Mouse (Mus musculus): ENCODE measurements at regions not wholly inside any gene's neighbourhood (a gene's known extent, or its start where the extent isn't known, plus 50 kb on each side); places are given as distances from the start of the nearest gene placed in this dataset.

DNA sequence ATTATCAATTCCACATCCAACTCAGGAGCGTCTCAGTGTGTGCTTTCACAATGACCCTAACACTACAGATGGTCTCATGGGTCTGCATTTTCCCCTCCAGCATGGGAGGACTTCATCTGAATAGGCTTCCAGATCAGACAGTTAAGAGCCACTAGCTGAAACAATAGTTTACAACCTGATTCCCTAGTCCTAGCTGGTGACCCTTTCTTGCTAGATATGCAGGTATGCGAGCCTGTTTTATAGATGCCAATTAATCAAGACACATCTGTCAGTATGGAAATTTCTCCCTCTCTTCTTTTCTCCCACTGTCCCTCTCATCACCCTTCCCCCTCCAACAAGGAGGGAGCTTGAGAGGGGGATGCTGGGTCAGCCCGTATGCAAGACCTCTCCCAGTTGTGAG, 71.2 kb upstream of the Zic3 start:
- DNase-seq (ENCODE audit: low read depth, low spot score): no peak
- Histone ChIP-seq H3K79me2 (ENCODE audit: control insufficient read depth, insufficient read depth, low read length, poor library complexity) (no peaks in the 10 kb centered on the region), H3K27ac (ENCODE audit: control insufficient read depth, low read depth, low read length) (no peak overlapping the region), H3K27me3 (ENCODE audit: control insufficient read depth in 1 of 2, insufficient read depth in 2 of 2, low read length in 2 of 2) (no peaks in the 10 kb centered on the region), H3K9me3 (replicated peaks; ENCODE audit: insufficient read depth, low read length) (no peaks in the 10 kb centered on the region), H3K9ac (ENCODE audit: control insufficient read depth, low read depth, low read length, poor library complexity, severe bottlenecking) (no peak overlapping the region), H3K4me3 (ENCODE audit: control insufficient read depth in 1 of 2, insufficient read depth in 1 of 2, low read depth in 2 of 2, low read length in 2 of 2) (no peak overlapping the region), H3K36me3 (ENCODE audit: control insufficient read depth in 1 of 2, insufficient read depth in 2 of 2, low read length in 2 of 2) (no peaks in the 10 kb centered on the region), H3K4me1 (ENCODE audit: control insufficient read depth in 1 of 2, insufficient read depth in 2 of 2, low read length in 2 of 2) (no peaks in the 10 kb centered on the region)
- TF ChIP-seq MEF2A (IDR thresholded peaks at IDR 0.05; ENCODE audit: extremely low read depth, insufficient replicate concordance, low read depth, low read length, poor library complexity, severe bottlenecking) (no peak), USF1 (IDR thresholded peaks at IDR 0.05; ENCODE audit: low read depth, low read length) (no peak), CTCF (IDR thresholded peaks at IDR 0.05 in 2 of 3, conservative IDR thresholded peaks at IDR 0.05 in 1 of 3; ENCODE audit: control insufficient read depth in 1 of 3, insufficient read depth in 1 of 3, low read depth in 2 of 3, low read length in 3 of 3, poor library complexity in 1 of 3, severe bottlenecking in 1 of 3) (no peak), EP300 (IDR thresholded peaks at IDR 0.05; ENCODE audit: low read depth in 1 of 2, low read length in 2 of 2) (no peak), RCOR1 (IDR thresholded peaks at IDR 0.05; ENCODE audit: low read depth, low read length) (no peak), NRF1 (IDR thresholded peaks at IDR 0.05; ENCODE audit: insufficient read depth, low read depth, low read length, poor library complexity, severe bottlenecking) (no peak), SIN3A (IDR thresholded peaks at IDR 0.05; ENCODE audit: low read length) (no peak), POLR2AphosphoS5 (IDR thresholded peaks at IDR 0.05; ENCODE audit: borderline replicate concordance, low read depth, low read length) (no peak), E2F4 (IDR thresholded peaks at IDR 0.05; ENCODE audit: borderline replicate concordance, low read depth, low read length) (no peak), ELF1 (IDR thresholded peaks at IDR 0.05; ENCODE audit: low read depth, low read length) (no peak), MAX (IDR thresholded peaks at IDR 0.05; ENCODE audit: low read length) (no peak), JUND (IDR thresholded peaks at IDR 0.05; ENCODE audit: low read depth, low read length) (no peak), ZC3H11A (IDR thresholded peaks at IDR 0.05; ENCODE audit: low read depth, low read length) (no peak), ZMIZ1 (IDR thresholded peaks at IDR 0.05; ENCODE audit: low read depth, low read length) (no peak)

DNA sequence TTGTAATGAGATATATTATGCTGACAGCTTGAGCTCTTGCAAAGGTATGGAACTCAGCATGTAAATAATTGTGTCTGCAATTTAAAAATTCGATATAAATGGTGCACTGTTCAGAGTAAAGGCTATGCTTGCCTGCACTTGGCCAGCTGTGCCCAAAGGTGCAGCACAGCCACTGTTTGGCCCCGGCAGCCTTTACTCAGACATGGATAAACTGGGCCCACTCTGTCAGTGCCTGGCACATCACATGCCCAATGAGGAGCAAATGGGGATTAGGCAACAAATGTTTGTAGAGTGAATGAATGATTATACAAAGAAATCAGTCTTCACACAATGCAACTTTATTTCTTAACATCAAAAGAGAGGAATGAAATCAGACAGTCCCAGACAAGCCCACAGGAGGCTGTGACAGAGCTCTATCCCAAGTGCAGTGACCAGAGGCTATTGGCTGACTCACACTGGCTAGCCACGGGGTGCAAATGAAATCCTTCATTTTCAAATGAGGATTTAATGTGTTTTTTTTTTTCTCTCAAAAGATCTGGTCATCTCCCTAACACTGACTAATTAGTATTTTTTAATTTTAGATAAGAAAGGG, 67.8 kb upstream of the Zic3 start:
- no peaks in the 10 kb centered on the region for H3K4me1 ChIP-seq (ENCODE audit: control insufficient read depth in 1 of 2, insufficient read depth in 2 of 2, low read length in 2 of 2)
- no peak overlapping the region for H3K27ac ChIP-seq (ENCODE audit: control insufficient read depth, low read depth, low read length)
- H3K9me3 ChIP-seq (replicated peaks; ENCODE audit: insufficient read depth, low read length): no peaks in the 10 kb centered on the region
- H3K36me3 ChIP-seq (ENCODE audit: control insufficient read depth in 1 of 2, insufficient read depth in 2 of 2, low read length in 2 of 2): no peaks in the 10 kb centered on the region
- no peak for DNase-seq (ENCODE audit: low read depth, low spot score)
- H3K27me3 ChIP-seq (ENCODE audit: control insufficient read depth in 1 of 2, insufficient read depth in 2 of 2, low read length in 2 of 2): no peaks in the 10 kb centered on the region
- no peak overlapping the region for H3K4me3 ChIP-seq (ENCODE audit: control insufficient read depth in 1 of 2, insufficient read depth in 1 of 2, low read depth in 2 of 2, low read length in 2 of 2)
- H3K9ac ChIP-seq (ENCODE audit: control insufficient read depth, low read depth, low read length, poor library complexity, severe bottlenecking): no peak overlapping the region
- H3K79me2 ChIP-seq (ENCODE audit: control insufficient read depth, insufficient read depth, low read length, poor library complexity): no peaks in the 10 kb centered on the region
- no peak for TF ChIP-seq MEF2A (IDR thresholded peaks at IDR 0.05; ENCODE audit: extremely low read depth, insufficient replicate concordance, low read depth, low read length, poor library complexity, severe bottlenecking)
- TF ChIP-seq MAX (IDR thresholded peaks at IDR 0.05; ENCODE audit: low read length): no peak
- no peak for TF ChIP-seq ELF1 (IDR thresholded peaks at IDR 0.05; ENCODE audit: low read depth, low read length)
- TF ChIP-seq ZC3H11A (IDR thresholded peaks at IDR 0.05; ENCODE audit: low read depth, low read length): no peak
- no peak for TF ChIP-seq MYC (IDR thresholded peaks at IDR 0.05; ENCODE audit: low read depth, low read length)
- no peak for TF ChIP-seq POLR2AphosphoS5 (IDR thresholded peaks at IDR 0.05; ENCODE audit: borderline replicate concordance, low read depth, low read length)
- TF ChIP-seq MYB (IDR thresholded peaks at IDR 0.05; ENCODE audit: low read depth, low read length): no peak
- TF ChIP-seq POLR2A (IDR thresholded peaks at IDR 0.05; ENCODE audit: control insufficient read depth in 1 of 2, insufficient read depth in 1 of 2, low read depth in 1 of 2, low read length in 2 of 2, poor library complexity in 1 of 2): no peak
- no peak for TF ChIP-seq CHD2 (IDR thresholded peaks at IDR 0.05; ENCODE audit: low read length)
- TF ChIP-seq MAFK (IDR thresholded peaks at IDR 0.05; ENCODE audit: borderline replicate concordance, low read depth, low read length): no peak
- no peak for TF ChIP-seq GATA1 (IDR thresholded peaks at IDR 0.05; ENCODE audit: low read depth, low read length)
- TF ChIP-seq SIN3A (IDR thresholded peaks at IDR 0.05; ENCODE audit: low read length): no peak
- TF ChIP-seq RAD21 (IDR thresholded peaks at IDR 0.05; ENCODE audit: low read depth, low read length): no peak
- TF ChIP-seq CTCF (IDR thresholded peaks at IDR 0.05 in 2 of 3, conservative IDR thresholded peaks at IDR 0.05 in 1 of 3; ENCODE audit: control insufficient read depth in 1 of 3, insufficient read depth in 1 of 3, low read depth in 2 of 3, low read length in 3 of 3, poor library complexity in 1 of 3, severe bottlenecking in 1 of 3): no peak
